Mouse (Mus musculus): ENCODE results near the gene Nt5dc1.

The Nt5dc1 gene

DNA sequence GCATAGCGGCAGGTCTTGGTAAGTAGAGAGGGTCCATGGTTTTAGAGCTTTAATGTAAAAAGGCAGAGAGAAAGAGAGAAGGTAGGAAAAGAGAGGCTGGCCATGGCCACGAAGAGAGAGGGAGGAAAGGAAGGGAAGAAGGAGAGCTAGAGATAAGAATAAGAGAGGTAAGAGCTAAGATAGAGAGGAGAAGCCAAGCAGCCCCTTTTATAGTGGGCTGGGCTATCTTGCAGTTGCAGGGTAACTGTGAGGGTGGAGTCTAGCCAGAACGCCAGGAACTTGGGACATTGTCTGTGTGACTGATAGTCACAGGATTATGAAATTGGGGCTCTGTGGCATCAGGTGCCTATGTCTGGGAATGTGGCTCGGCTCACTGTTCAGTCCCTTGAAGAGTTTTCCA is 179.8 kb downstream of the Nt5dc1 start:
- no peak for DNase-seq (ENCODE audit: low spot score in 2 of 2)
